In the genomic region with DNA sequence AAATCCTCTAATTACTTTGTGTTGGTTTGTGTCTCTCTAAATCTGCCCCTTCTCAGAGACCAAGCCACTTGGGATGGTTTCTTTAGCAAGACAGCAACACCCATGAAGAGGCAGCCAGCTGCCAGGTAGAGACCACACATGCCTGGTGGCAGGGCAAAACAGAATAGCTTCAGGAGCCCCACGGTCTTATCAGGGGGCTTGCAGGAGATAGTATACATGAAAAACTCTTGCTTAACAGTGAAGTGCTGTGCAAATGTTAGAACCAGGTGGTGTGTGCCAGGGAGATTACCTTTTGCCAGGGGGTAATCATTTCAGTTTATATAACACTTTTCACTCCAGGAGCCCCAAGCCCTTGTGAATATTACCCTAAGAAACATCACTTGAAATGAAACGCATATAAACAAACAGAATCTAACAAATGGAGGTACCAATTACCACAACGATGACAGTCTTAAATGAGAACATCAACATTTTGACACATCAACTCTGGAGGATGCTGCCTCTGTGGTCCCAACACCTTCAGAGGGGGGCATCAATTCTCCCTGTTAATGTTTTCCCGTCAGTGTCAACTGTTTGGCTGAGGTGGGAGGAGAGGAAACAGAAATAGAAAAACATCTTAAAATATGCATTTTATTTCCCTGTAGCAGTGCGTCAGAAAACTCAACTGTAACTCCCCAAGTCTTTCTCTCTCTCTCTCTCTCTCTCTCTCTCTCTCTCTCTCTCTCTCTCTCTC, we compare ENCODE assay signal across 9 mouse cellular contexts. TPM values are rescaled to one million over a fixed set of nuclear protein-coding genes. Genes with fewer than 3 reads are reported as not detected.
DNase-seq lines count a peak whose midpoint lies in the region; ATAC-seq and TF ChIP-seq lines count a peak whose summit lies in the region.
"Had no signal": no experiment of that assay in that cellular context is flagged by ENCODE, and none has a peak within 500 bp of the region (broad histone marks: within the 10 kb centered on the region; RNA-seq: fewer than 3 reads in every experiment).

No protein-coding gene starts in this region.

- H3K36me3 ChIP-seq in heart, embryonic 11.5 days (ENCODE audit: control insufficient read depth, insufficient read depth, low read length) = no peaks in the 10 kb centered on the region
- H3K36me3 ChIP-seq in hindbrain, embryonic 10.5 days = no peaks in the 10 kb centered on the region
- H3K36me3 ChIP-seq in liver, embryonic 16.5 days (ENCODE audit: control insufficient read depth, insufficient read depth) = no peaks in the 10 kb centered on the region

- no peak overlapping the region for H3K27ac ChIP-seq in heart, embryonic 11.5 days (ENCODE audit: low read depth, low read length)
- H3K27ac ChIP-seq in hindbrain, embryonic 10.5 days = peak overlapping the region; percentile 90
- H3K27ac ChIP-seq in liver, embryonic 16.5 days (ENCODE audit: low read length) = no peak overlapping the region

- no peaks in the 10 kb centered on the region for H3K27me3 ChIP-seq in heart, embryonic 11.5 days (ENCODE audit: control insufficient read depth, insufficient read depth, low read length)
- peaks cover 17% of the 10 kb centered on the region for H3K27me3 ChIP-seq in hindbrain, embryonic 10.5 days (ENCODE audit: insufficient read depth, poor library complexity, severe bottlenecking)
- H3K27me3 ChIP-seq in liver, embryonic 16.5 days (ENCODE audit: control insufficient read depth, insufficient read depth, low read depth, low read length) = no peaks in the 10 kb centered on the region

- H3K4me2 ChIP-seq in heart, embryonic 11.5 days = peak overlapping the region; percentile 73
- H3K4me2 ChIP-seq in liver, embryonic 16.5 days (ENCODE audit: low read depth, low read length) = no peak overlapping the region

- TF ChIP-seq POLR2A in brain, embryonic 14.5 days (IDR thresholded peaks at IDR 0.05; ENCODE audit: borderline replicate concordance, extremely low read depth, insufficient read depth, insufficient read length, poor library complexity, severe bottlenecking) = no peak

- no peak for ATAC-seq in heart, embryonic 11.5 days (replicated peaks; ENCODE audit: insufficient number of reproducible peaks, low FRiP score, low TSS enrichment)
- ATAC-seq in liver, embryonic 16.5 days (ENCODE audit: low read depth) = peak; percentile 56; the same call in 1 of the 2 replicates
- ATAC-seq in erythroid progenitor cell, adult 5-6 weeks (replicated peaks; ENCODE audit: low FRiP score, poor library complexity, severe bottlenecking) = no peak

- no peak for TF ChIP-seq CTCF in brain, embryonic 14.5 days (IDR thresholded peaks at IDR 0.05; ENCODE audit: borderline replicate concordance, extremely low read depth, insufficient read depth, insufficient read length)

- WGBS in heart, embryonic 11.5 days (ENCODE audit: insufficient replicate concordance) = 25% methylated on average over 5 of the region's 5 CpGs
- WGBS in hindbrain, embryonic 10.5 days = 26% methylated on average over 5 of the region's 5 CpGs
- 14% methylated on average over 5 of the region's 5 CpGs for WGBS in liver, embryonic 16.5 days (ENCODE audit: insufficient replicate concordance)

- H3K4me3 ChIP-seq in heart, embryonic 11.5 days (ENCODE audit: low read depth, low read length) = no peak overlapping the region
- peak overlapping the region; percentile 48 for H3K4me3 ChIP-seq in hindbrain, embryonic 10.5 days
- no peak overlapping the region for H3K4me3 ChIP-seq in liver, embryonic 16.5 days (ENCODE audit: low read depth, low read length)

- H3K9me3 ChIP-seq in heart, embryonic 11.5 days (replicated peaks; ENCODE audit: control insufficient read depth, low read length) = no peaks in the 10 kb centered on the region
- H3K9me3 ChIP-seq in hindbrain, embryonic 10.5 days = no peaks in the 10 kb centered on the region
- H3K9me3 ChIP-seq in liver, embryonic 16.5 days (replicated peaks; ENCODE audit: control insufficient read depth, low read length) = no peaks in the 10 kb centered on the region

- H3K9ac ChIP-seq in heart, embryonic 11.5 days (ENCODE audit: low read depth, low read length) = no peak overlapping the region; the same call in 1 of the 2 replicates
- H3K9ac ChIP-seq in liver, embryonic 16.5 days (ENCODE audit: low read depth, low read length) = no peak overlapping the region

- 0 out of 2 replicates have a peak, but pooled peaks cover 3% of the 10 kb centered on the region for H3K4me1 ChIP-seq in heart, embryonic 11.5 days (ENCODE audit: control insufficient read depth, insufficient read depth, low read length)
- peaks cover 26% of the 10 kb centered on the region for H3K4me1 ChIP-seq in hindbrain, embryonic 10.5 days (replicated peaks)
- H3K4me1 ChIP-seq in liver, embryonic 16.5 days (ENCODE audit: control insufficient read depth, low read depth, low read length) = no peaks in the 10 kb centered on the region

- no peak for DNase-seq in heart, adult 9 months (ENCODE audit: low spot score in 2 of 2)
- peak; percentile 75 for DNase-seq in brain, embryonic 14.5 days (ENCODE audit: low read depth)
- DNase-seq in hindbrain, embryonic 10.5 days (ENCODE audit: low spot score) = no peak
- no peak for DNase-seq in left cerebral cortex, adult 18-20 months (ENCODE audit: low spot score in 2 of 2)
- no peak for DNase-seq in ovary, postnatal 36 days (ENCODE audit: low spot score)
- DNase-seq: thymus, adult 2 months had no signal

RNA-seq across cellular contexts. Expression of gene Rad23b, which starts 56.3 kb away (rescaled TPM):
- 49.6 and 71.3 TPM in 2 replicates for polyA plus RNA-seq in heart, embryonic 11.5 days (2014; fragmentation: Nextera tagmentation; extraction: Ambion mirVana)
- 230 and 250 TPM in 2 replicates for polyA plus RNA-seq in brain, embryonic 14.5 days (2012; rRNA removed)
- polyA plus RNA-seq in hindbrain, embryonic 10.5 days (2016; fragmentation: Nextera tagmentation; extraction: Ambion mirVana) = 89.5 and 91.2 TPM in 2 replicates
- 30.1 and 31.8 TPM in 2 replicates for polyA plus RNA-seq in liver, embryonic 16.5 days (2015; fragmentation: Nextera tagmentation; extraction: Ambion mirVana)
- 100 to 1,000 TPM; 196 to 198 TPM for total RNA-seq in left cerebral cortex, adult 18-20 months (2021)
- 31.4 and 41.1 TPM in 2 replicates for total RNA-seq in erythroid progenitor cell, adult 5-6 weeks (2015; ENCODE audit: low replicate concordance)
- 25.6 and 37.5 TPM in 2 replicates for total RNA-seq in erythroid progenitor cell, adult 5-6 weeks (2017; ENCODE audit: low replicate concordance)
